Mouse (Mus musculus) kidney, embryonic 15.5 days (tissue): ENCODE data around the gene Zfp526. TPM values are rescaled to one million over a fixed set of nuclear protein-coding genes. Genes with fewer than 3 reads are reported as not detected.

Experiments used
- ATAC-seq: fragments of 200-750 bp; cut with Nextera tagmentation; replicated peaks from 2 replicates; pipeline ENCODE4 v1.8.0; 2017; ENCODE audit warnings: moderate TSS enrichment; ENCODE audit not compliant: low FRiP score
- H3K27ac ChIP-seq: fragments of 300-500 bp; sonication (generic); 2 replicates; pipeline ENCODE4 v1.5.1; 2015; ENCODE audit warnings: mild to moderate bottlenecking, inconsistent platforms
- H3K27me3 ChIP-seq: fragments of 300-500 bp; sonication (generic); 2 replicates; pipeline ENCODE4 v1.6.1; 2015; ENCODE audit warnings: inconsistent platforms
- H3K36me3 ChIP-seq: fragments of 300-500 bp; sonication (generic); 2 replicates; pipeline ENCODE4 v1.6.1; 2015; ENCODE audit warnings: inconsistent platforms
- H3K4me1 ChIP-seq: fragments of 300-500 bp; sonication (generic); 2 replicates; pipeline ENCODE4 v1.6.1; 2015; ENCODE audit warnings: inconsistent platforms
- H3K4me2 ChIP-seq: fragments of 300-500 bp; sonication (generic); 2 replicates; pipeline ENCODE4 v1.6.1; 2015; ENCODE audit warnings: moderate library complexity, mild to moderate bottlenecking, inconsistent platforms
- H3K4me3 ChIP-seq: fragments of 300-500 bp; sonication (generic); replicated peaks from 2 replicates; pipeline ENCODE4 v1.5.1; 2015; ENCODE audit warnings: mild to moderate bottlenecking, inconsistent platforms
- H3K9ac ChIP-seq: fragments of 300-500 bp; sonication (generic); 2 replicates; pipeline ENCODE4 v1.6.1; 2015; ENCODE audit warnings: mild to moderate bottlenecking, inconsistent platforms
- H3K9me3 ChIP-seq: fragments of 300-500 bp; sonication (generic); replicated peaks from 2 replicates; pipeline ENCODE4 v1.6.1; 2016; ENCODE audit warnings: inconsistent platforms
- WGBS: fragments of 180-500 bp; shearing (Covaris S2); methylation state at CpG from one replicate; pipeline ENCODE4 v1.1.7; 2015; ENCODE audit warnings: mixed read lengths; 5-methylcytosine and 5-hydroxymethylcytosine counted together
- polyA plus RNA-seq: library from polyadenylated mRNA; unstranded; fragments of >200 nt; fragmentation: Nextera tagmentation; extraction: Ambion mirVana; gene quantifications from 2 replicates; pipeline ENCODE4 v1.2.1, GENCODE M21; 2015

Gene Zfp526
- polyA plus RNA-seq, 1 experiment from 2014 or later: 2.5 TPM

GRCm38 (mm10) chr7:25190806-25191205 lies 30.4 kb upstream of the Zfp526 start:
- WGBS: 83% methylated on average over 11 of the region's 11 CpGs

GRCm38 (mm10) chr7:25192110-25192509 lies 29.1 kb upstream of the Zfp526 start:
- 81% methylated on average over 8 of the region's 8 CpGs for WGBS
- no peaks in the 10 kb centered on the region for H3K36me3 ChIP-seq
- no peak overlapping the region for H3K4me2 ChIP-seq
- no peaks in the 10 kb centered on the region for H3K27me3 ChIP-seq
- H3K9me3 ChIP-seq: no peaks in the 10 kb centered on the region
- ATAC-seq: no peak
- H3K9ac ChIP-seq: no peak overlapping the region
- no peak overlapping the region for H3K27ac ChIP-seq
- no peaks in the 10 kb centered on the region; the same call in 1 of the 2 replicates for H3K4me1 ChIP-seq
- H3K4me3 ChIP-seq: no peak overlapping the region

More at GRCm38 (mm10) chr7:25190806-25191205, 30.4 kb upstream of the Zfp526 start:
- H3K4me3 ChIP-seq: no peak overlapping the region
- no peak overlapping the region for H3K27ac ChIP-seq
- H3K4me1 ChIP-seq: no peaks in the 10 kb centered on the region; the same call in 1 of the 2 replicates
- H3K4me2 ChIP-seq: no peak overlapping the region
- no peaks in the 10 kb centered on the region for H3K9me3 ChIP-seq
- no peaks in the 10 kb centered on the region for H3K36me3 ChIP-seq
- H3K9ac ChIP-seq: no peak overlapping the region
- ATAC-seq: no peak
- peaks cover 7% of the 10 kb centered on the region for H3K27me3 ChIP-seq

GRCm38 (mm10) chr7:25195148-25195547 lies 26.1 kb upstream of the Zfp526 start:
- Histone ChIP-seq H3K27ac (no peak overlapping the region), H3K4me3 (no peak overlapping the region), H3K4me2 (no peak overlapping the region), H3K36me3 (no peaks in the 10 kb centered on the region), H3K9ac (no peak overlapping the region), H3K27me3 (no peaks in the 10 kb centered on the region), H3K4me1 (peaks cover 3% of the 10 kb centered on the region; the same call in 1 of the 2 replicates), H3K9me3 (no peaks in the 10 kb centered on the region; the same call in 1 of the 2 replicates)
- ATAC-seq: peak; percentile 43; the same call in 1 of the 2 replicates
- WGBS: 79% methylated on average over 3 of the region's 3 CpGs

- 81% methylated on average over 9 of the region's 9 CpGs for WGBS
- Histone ChIP-seq H3K9ac (no peak overlapping the region), H3K9me3 (no peaks in the 10 kb centered on the region; the same call in 1 of the 2 replicates), H3K4me2 (no peak overlapping the region), H3K4me3 (no peak overlapping the region), H3K4me1 (peaks cover 3% of the 10 kb centered on the region; the same call in 1 of the 2 replicates), H3K27ac (no peak overlapping the region), H3K36me3 (no peaks in the 10 kb centered on the region), H3K27me3 (no peaks in the 10 kb centered on the region)
- ATAC-seq: no peak
Measured at GRCm38 (mm10) chr7:25196107-25196506, 25.1 kb upstream of the Zfp526 start.

GRCm38 (mm10) chr7:25197384-25198018 lies 23.7 kb upstream of the Zfp526 start:
- H3K4me3 ChIP-seq: no peak overlapping the region
- H3K9me3 ChIP-seq: no peaks in the 10 kb centered on the region; the same call in 1 of the 2 replicates
- peaks cover under 1% of the 10 kb centered on the region for H3K36me3 ChIP-seq
- ATAC-seq: 0 out of 2 replicates have a peak, but pooled peaks have one; percentile 18
- no peaks in the 10 kb centered on the region for H3K27me3 ChIP-seq
- H3K4me1 ChIP-seq: peaks cover 3% of the 10 kb centered on the region; the same call in 1 of the 2 replicates
- H3K9ac ChIP-seq: no peak overlapping the region
- WGBS: 58% methylated on average over 10 of the region's 10 CpGs
- no peak overlapping the region for H3K27ac ChIP-seq
- H3K4me2 ChIP-seq: no peak overlapping the region

- H3K36me3 ChIP-seq: peaks cover 23% of the 10 kb centered on the region
- ATAC-seq: no peak
- H3K9me3 ChIP-seq: no peaks in the 10 kb centered on the region; the same call in 1 of the 2 replicates
- H3K27ac ChIP-seq: no peak overlapping the region
- no peak overlapping the region for H3K4me3 ChIP-seq
- no peaks in the 10 kb centered on the region for H3K27me3 ChIP-seq
- no peak overlapping the region for H3K4me2 ChIP-seq
- H3K4me1 ChIP-seq: peaks cover 7% of the 10 kb centered on the region
- WGBS: 71% methylated on average over 20 of the region's 20 CpGs
- H3K9ac ChIP-seq: no peak overlapping the region
Measured at GRCm38 (mm10) chr7:25203624-25204023, 17.6 kb upstream of the Zfp526 start.

- Histone ChIP-seq H3K4me2 (no peak overlapping the region), H3K27me3 (no peaks in the 10 kb centered on the region), H3K4me3 (no peak overlapping the region), H3K9me3 (no peaks in the 10 kb centered on the region), H3K9ac (no peak overlapping the region), H3K36me3 (peaks cover 36% of the 10 kb centered on the region), H3K27ac (no peak overlapping the region), H3K4me1 (peaks cover 13% of the 10 kb centered on the region)
- ATAC-seq: no peak
- WGBS: 69% methylated on average over 16 of the region's 16 CpGs
Measured at GRCm38 (mm10) chr7:25205355-25206093, 15.7 kb upstream of the Zfp526 start.

- Histone ChIP-seq H3K27me3 (no peaks in the 10 kb centered on the region), H3K4me1 (peaks cover 13% of the 10 kb centered on the region), H3K4me2 (no peak overlapping the region), H3K9ac (no peak overlapping the region), H3K27ac (no peak overlapping the region), H3K9me3 (no peaks in the 10 kb centered on the region), H3K4me3 (no peak overlapping the region), H3K36me3 (peaks cover 42% of the 10 kb centered on the region)
- no peak for ATAC-seq
- 77% methylated on average over 16 of the region's 16 CpGs for WGBS
Measured at GRCm38 (mm10) chr7:25206094-25206830, 15.0 kb upstream of the Zfp526 start.

- Histone ChIP-seq H3K9me3 (no peaks in the 10 kb centered on the region), H3K4me3 (no peak overlapping the region), H3K4me2 (no peak overlapping the region), H3K27ac (no peak overlapping the region), H3K4me1 (peaks cover 13% of the 10 kb centered on the region), H3K36me3 (peaks cover 49% of the 10 kb centered on the region), H3K27me3 (no peaks in the 10 kb centered on the region), H3K9ac (no peak overlapping the region)
- 45% methylated on average over 3 of the region's 3 CpGs for WGBS
- ATAC-seq: peak; percentile 44
Measured at GRCm38 (mm10) chr7:25209161-25209622, 12.0 kb upstream of the Zfp526 start.

- H3K4me2 ChIP-seq: no peak overlapping the region
- H3K27me3 ChIP-seq: no peaks in the 10 kb centered on the region
- 75% methylated on average over 4 of the region's 4 CpGs for WGBS
- peaks cover 52% of the 10 kb centered on the region for H3K36me3 ChIP-seq
- H3K9me3 ChIP-seq: no peaks in the 10 kb centered on the region
- peaks cover 8% of the 10 kb centered on the region for H3K4me1 ChIP-seq
- no peak overlapping the region for H3K27ac ChIP-seq
- H3K4me3 ChIP-seq: no peak overlapping the region
- H3K9ac ChIP-seq: no peak overlapping the region
- no peak for ATAC-seq
Measured at GRCm38 (mm10) chr7:25210482-25210881, 10.7 kb upstream of the Zfp526 start.

GRCm38 (mm10) chr7:25213099-25213498 lies 8.1 kb upstream of the Zfp526 start:
- Histone ChIP-seq H3K4me3 (no peak overlapping the region), H3K9ac (no peak overlapping the region), H3K9me3 (no peaks in the 10 kb centered on the region), H3K4me1 (peaks cover 9% of the 10 kb centered on the region), H3K27me3 (no peaks in the 10 kb centered on the region), H3K27ac (no peak overlapping the region), H3K36me3 (peaks cover 51% of the 10 kb centered on the region), H3K4me2 (no peak overlapping the region)
- ATAC-seq: no peak
- 72% methylated on average over 3 of the region's 3 CpGs for WGBS

GRCm38 (mm10) chr7:25214172-25214571 lies 7.1 kb upstream of the Zfp526 start:
- 90% methylated on average over 2 of the region's 2 CpGs for WGBS
- Histone ChIP-seq H3K27ac (no peak overlapping the region), H3K4me1 (peaks cover 18% of the 10 kb centered on the region), H3K9ac (no peak overlapping the region), H3K9me3 (no peaks in the 10 kb centered on the region), H3K4me2 (no peak overlapping the region), H3K27me3 (no peaks in the 10 kb centered on the region), H3K4me3 (no peak overlapping the region), H3K36me3 (peaks cover 44% of the 10 kb centered on the region)
- no peak for ATAC-seq
